Mouse (Mus musculus): Measurements from ENCODE around the gene Tnik. TPM values are rescaled to one million over a fixed set of nuclear protein-coding genes. Genes with fewer than 3 reads are reported as not detected.

The Tnik gene
- total and polyA plus RNA-seq, 2 experiments from 2014 or later: 9.2 to 27.5 TPM

- Histone ChIP-seq H3K9me3 (replicated peaks; ENCODE audit: control insufficient read depth, low read length) (no peaks in the 10 kb centered on the region), H3K27ac (ENCODE audit: low read depth) (no peak overlapping the region), H3K36me3 (replicated peaks; ENCODE audit: control insufficient read depth, insufficient read depth, low read length) (no peaks in the 10 kb centered on the region), H3K9ac (replicated peaks; ENCODE audit: low read depth, low read length) (no peak overlapping the region), H3K4me1 (ENCODE audit: control insufficient read depth, insufficient read depth) (peaks cover 5% of the 10 kb centered on the region; the same call in 1 of the 2 replicates), H3K4me2 (ENCODE audit: low read depth, low read length) (no peak overlapping the region), H3K4me3 (ENCODE audit: low read depth, low read length) (no peak overlapping the region), H3K27me3 (ENCODE audit: control insufficient read depth, insufficient read depth, low read length) (no peaks in the 10 kb centered on the region)
- TF ChIP-seq EP300 (IDR thresholded peaks at IDR 0.05; ENCODE audit: low read depth): no peak
- TF ChIP-seq CTCF (IDR thresholded peaks at IDR 0.05; ENCODE audit: low read depth): no peak
- DNase-seq (ENCODE audit: low spot score) (no peak), ATAC-seq (ENCODE audit: insufficient read depth, low read depth) (no peak)
- WGBS: 89% methylated on average over 13 of the region's 13 CpGs
Measured at GRCm38 (mm10) chr3:28725203-28725602, 462.2 kb downstream of the Tnik start.

Small RNA genes lying within 50 kb of the gene (microRNA-seq; reads per million reads assigned to microRNA genes)
- gene Mir466q: not detected

Measured in heart, postnatal 0 days (tissue).